Mouse (Mus musculus): ENCODE measurements at regions not wholly inside any gene's neighbourhood (a gene's known extent, or its start where the extent isn't known, plus 50 kb on each side); places are given as distances from the start of the nearest gene placed in this dataset.

- no peak for TF ChIP-seq CTCF (IDR thresholded peaks at IDR 0.05; ENCODE audit: borderline replicate concordance, insufficient read depth, low read length)
- TF ChIP-seq POLR2A (IDR thresholded peaks at IDR 0.05; ENCODE audit: low read depth, low read length): no peak
Measured at GRCm38 (mm10) chr8:103507068-103507467, 594.4 kb upstream of the Cdh5 start.
